Mouse (Mus musculus) lung, postnatal 0 days (tissue): ENCODE measurements at regions not wholly inside any gene's neighbourhood (a gene's known extent, or its start where the extent isn't known, plus 50 kb on each side); places are given as distances from the start of the nearest gene placed in this dataset.

Source experiments
- ATAC-seq: fragments of 200-750 bp; cut with Nextera tagmentation; 2 replicates; pipeline ENCODE4 v1.8.0; 2017; ENCODE audit warnings: moderate library complexity
- DNase-seq: peaks from one replicate; pipeline ENCODE4 v3.0.0-alpha.2; 2016; ENCODE audit warnings: low spot score
- H3K27ac ChIP-seq: fragments of 300-500 bp; sonication (generic); 2 replicates; pipeline ENCODE4 v1.5.1; 2014; ENCODE audit warnings: antibody characterized with exemption, mild to moderate bottlenecking, low read length, mixed read lengths
- H3K27me3 ChIP-seq: fragments of 300-500 bp; sonication (generic); replicated peaks from 2 replicates; pipeline ENCODE4 v1.6.1; 2014; ENCODE audit warnings: low read length, mixed read lengths; ENCODE audit not compliant: insufficient read depth
- H3K36me3 ChIP-seq: fragments of 300-500 bp; sonication (generic); 2 replicates; pipeline ENCODE4 v1.6.1; 2014; ENCODE audit warnings: low read length, mixed read lengths; ENCODE audit not compliant: insufficient read depth
- H3K4me1 ChIP-seq: fragments of 300-500 bp; sonication (generic); 2 replicates; pipeline ENCODE4 v1.6.1; 2014; ENCODE audit warnings: antibody characterized with exemption, low read depth, low read length, mixed read lengths; ENCODE audit not compliant: insufficient read depth
- H3K4me2 ChIP-seq: fragments of 300-500 bp; sonication (generic); replicated peaks from 2 replicates; pipeline ENCODE4 v1.6.1; 2014; ENCODE audit warnings: low read depth, mild to moderate bottlenecking, low read length, moderate library complexity, mixed read lengths
- H3K4me3 ChIP-seq: fragments of 300-500 bp; sonication (generic); 2 replicates; pipeline ENCODE4 v1.5.1; 2014; ENCODE audit warnings: low read depth, low read length
- H3K9ac ChIP-seq: fragments of 300-500 bp; sonication (generic); replicated peaks from 2 replicates; pipeline ENCODE4 v1.6.1; 2014; ENCODE audit warnings: low read depth, mild to moderate bottlenecking
- H3K9me3 ChIP-seq: fragments of 300-500 bp; sonication (generic); 2 replicates; pipeline ENCODE4 v1.6.1; 2016; ENCODE audit warnings: low read length, mixed read lengths
- CTCF ChIP-seq: IDR thresholded peaks from 2 replicates; pipeline ENCODE4 v1.5.1; 2016; ENCODE audit warnings: antibody characterized with exemption, mild to moderate bottlenecking
- EP300 ChIP-seq: IDR thresholded peaks from 2 replicates; pipeline ENCODE4 v1.6.1; 2016; ENCODE audit warnings: antibody characterized with exemption, mild to moderate bottlenecking, control low read depth
- WGBS: fragments of 180-500 bp; shearing (Covaris S2); extraction: QIAGEN DNeasy Blood & Tissue Kit; methylation state at CpG from one replicate; pipeline ENCODE4 v1.1.7; 2014; 5-methylcytosine and 5-hydroxymethylcytosine counted together

DNA sequence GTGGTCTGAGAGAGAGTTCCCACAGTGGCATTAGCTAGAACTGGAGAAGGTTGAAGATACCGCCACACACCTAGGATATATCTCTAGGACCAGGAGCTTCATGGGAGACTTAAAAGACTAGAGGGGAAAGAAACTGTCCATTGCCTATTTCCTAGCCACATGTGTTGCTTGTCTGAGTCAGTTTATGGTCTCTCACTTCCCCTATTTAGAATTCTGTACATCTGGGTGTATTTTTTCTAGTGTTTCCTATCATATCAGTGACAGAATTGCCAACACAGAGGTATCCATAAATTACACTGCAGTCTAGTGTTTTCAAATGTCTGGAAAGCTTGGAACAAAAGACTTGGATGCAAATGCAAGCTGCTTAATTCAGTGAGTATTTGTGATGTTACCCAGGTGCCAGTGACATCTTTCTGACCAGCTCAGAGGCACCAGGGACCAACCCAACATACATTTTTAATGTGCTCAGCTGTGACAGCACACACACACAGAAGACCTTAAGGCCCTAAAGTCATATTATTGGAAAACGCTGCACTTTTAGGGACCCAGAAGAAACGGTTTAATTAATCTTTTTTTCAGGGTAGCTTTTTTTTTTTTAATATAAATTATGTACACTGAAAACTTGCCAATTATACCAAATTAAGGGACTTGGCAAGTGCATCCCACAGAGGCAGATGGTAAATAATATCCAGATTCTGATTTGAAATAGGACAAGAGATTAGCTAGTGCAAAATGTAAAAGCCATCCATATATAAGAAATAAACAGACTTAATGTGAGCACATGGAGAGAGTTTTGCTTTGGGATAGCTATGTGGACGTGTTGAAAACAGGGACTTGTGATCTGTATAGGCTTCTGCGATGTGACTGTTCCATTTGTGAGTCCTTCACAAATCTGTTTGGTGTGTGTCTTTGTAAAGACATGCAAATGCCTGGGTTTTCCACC lies 700.5 kb upstream of the Cited2 start:
- Histone ChIP-seq H3K27ac (no peak overlapping the region), H3K4me3 (no peak overlapping the region), H3K4me1 (no peaks in the 10 kb centered on the region), H3K9me3 (no peaks in the 10 kb centered on the region), H3K9ac (no peak overlapping the region), H3K27me3 (no peaks in the 10 kb centered on the region), H3K4me2 (no peak overlapping the region), H3K36me3 (no peaks in the 10 kb centered on the region)
- WGBS, result 71% methylated on average over 5 of the region's 5 CpGs
- no peak for TF ChIP-seq EP300
- TF ChIP-seq CTCF, result no peak
- DNase-seq (no peak), ATAC-seq (no peak)

DNA sequence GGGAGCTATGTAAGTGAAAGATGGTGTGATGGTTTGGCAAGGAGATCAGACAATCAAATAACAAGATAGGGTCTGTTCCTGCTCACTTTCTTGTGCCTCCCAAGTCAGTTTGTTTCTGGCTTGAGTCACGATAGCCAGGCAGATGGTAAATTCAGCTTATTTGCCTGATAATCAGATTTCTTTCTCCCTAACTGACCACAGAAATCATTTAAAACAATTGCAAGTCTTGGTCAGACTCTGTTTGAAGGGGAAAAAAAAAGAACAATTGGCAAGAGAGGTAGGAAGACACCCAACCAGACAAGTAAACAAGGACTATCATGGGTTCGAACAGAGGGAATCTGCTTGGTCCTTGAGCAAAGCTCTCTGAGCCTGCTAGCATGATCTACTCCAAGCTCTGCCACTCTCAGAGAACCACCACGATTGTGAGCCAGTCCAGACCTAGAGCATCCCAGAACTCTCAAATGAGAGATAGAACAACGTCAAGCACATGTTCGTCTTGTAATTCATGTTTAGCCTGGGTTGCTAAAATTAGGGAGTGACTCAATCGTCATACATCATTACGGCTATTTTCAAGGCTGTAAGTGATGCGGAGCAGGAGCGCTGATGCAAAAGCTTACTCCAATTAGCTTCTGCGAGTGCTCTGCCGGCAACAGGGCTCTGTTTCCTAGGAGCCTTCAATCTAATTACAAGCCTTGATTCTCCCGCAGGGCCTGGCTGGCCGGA lies 699.3 kb upstream of the Cited2 start:
- no peak overlapping the region for H3K27ac ChIP-seq
- H3K27me3 ChIP-seq, result no peaks in the 10 kb centered on the region
- 87% methylated on average over 13 of the region's 13 CpGs for WGBS
- ATAC-seq (no peak), DNase-seq (no peak)
- no peak overlapping the region for H3K4me2 ChIP-seq
- no peaks in the 10 kb centered on the region for H3K36me3 ChIP-seq
- no peaks in the 10 kb centered on the region for H3K4me1 ChIP-seq
- H3K9ac ChIP-seq, result no peak overlapping the region
- no peak overlapping the region for H3K4me3 ChIP-seq
- TF ChIP-seq CTCF (no peak), EP300 (no peak)
- no peaks in the 10 kb centered on the region for H3K9me3 ChIP-seq

- 86% methylated on average over 1 of the region's 1 CpGs for WGBS
- TF ChIP-seq CTCF (no peak), EP300 (no peak)
Measured at GRCm38 (mm10) chr10:17024294-17024665, 698.7 kb upstream of the Cited2 start.

DNA sequence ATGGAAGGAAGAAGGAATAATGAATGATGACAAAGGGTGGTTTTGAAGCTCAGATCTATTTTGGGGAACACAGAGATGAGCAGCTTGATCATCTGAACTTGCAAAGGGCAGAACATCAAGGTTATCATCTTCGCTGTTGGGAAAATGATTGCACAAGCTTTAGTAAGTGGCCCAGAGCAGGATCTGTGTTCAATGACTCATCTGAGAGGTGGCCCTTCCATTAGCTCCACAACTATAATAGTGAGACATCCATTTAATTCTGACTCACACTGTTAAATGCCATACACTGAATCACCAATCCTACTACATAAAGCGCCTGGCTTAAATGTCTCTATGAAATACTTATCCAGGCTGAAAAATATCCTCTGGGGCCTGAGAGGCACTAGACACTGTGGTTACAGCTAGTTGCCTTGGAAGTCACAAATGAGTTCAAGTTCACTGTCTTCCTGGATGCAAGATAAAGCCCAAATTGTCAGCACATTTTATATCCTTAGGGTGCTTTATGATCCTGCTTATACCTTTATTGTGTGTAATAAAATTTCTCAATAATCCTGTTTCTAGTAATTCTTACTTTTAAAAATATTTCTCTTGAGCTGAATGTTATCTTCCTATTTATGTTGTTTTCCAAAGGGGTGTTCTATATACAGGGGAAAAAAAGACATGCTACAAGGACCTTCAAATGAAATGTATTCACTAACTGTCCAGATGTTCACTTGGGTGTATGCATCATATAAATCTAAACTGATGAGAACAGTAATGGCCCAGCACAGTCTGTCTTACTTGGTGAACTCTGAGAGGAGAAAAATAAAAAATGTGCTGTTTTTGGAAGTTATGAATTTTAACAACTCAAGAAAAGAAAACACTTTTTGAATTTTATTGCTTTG lies 687.9 kb upstream of the Cited2 start:
- Histone ChIP-seq H3K4me1 (no peaks in the 10 kb centered on the region), H3K27me3 (no peaks in the 10 kb centered on the region), H3K9me3 (no peaks in the 10 kb centered on the region), H3K36me3 (no peaks in the 10 kb centered on the region), H3K27ac (no peak overlapping the region), H3K4me3 (no peak overlapping the region), H3K9ac (no peak overlapping the region), H3K4me2 (no peak overlapping the region)
- DNase-seq (no peak), ATAC-seq (no peak)
- TF ChIP-seq CTCF (no peak), EP300 (no peak)
- WGBS, result 86% methylated on average over 2 of the region's 2 CpGs

More at GRCm38 (mm10) chr10:17024294-17024665, 698.7 kb upstream of the Cited2 start:
- Histone ChIP-seq H3K27me3 (no peaks in the 10 kb centered on the region), H3K9me3 (no peaks in the 10 kb centered on the region), H3K4me1 (no peaks in the 10 kb centered on the region), H3K9ac (no peak overlapping the region), H3K4me2 (no peak overlapping the region), H3K27ac (no peak overlapping the region), H3K36me3 (no peaks in the 10 kb centered on the region), H3K4me3 (no peak overlapping the region)
- DNase-seq (no peak), ATAC-seq (no peak)

DNA sequence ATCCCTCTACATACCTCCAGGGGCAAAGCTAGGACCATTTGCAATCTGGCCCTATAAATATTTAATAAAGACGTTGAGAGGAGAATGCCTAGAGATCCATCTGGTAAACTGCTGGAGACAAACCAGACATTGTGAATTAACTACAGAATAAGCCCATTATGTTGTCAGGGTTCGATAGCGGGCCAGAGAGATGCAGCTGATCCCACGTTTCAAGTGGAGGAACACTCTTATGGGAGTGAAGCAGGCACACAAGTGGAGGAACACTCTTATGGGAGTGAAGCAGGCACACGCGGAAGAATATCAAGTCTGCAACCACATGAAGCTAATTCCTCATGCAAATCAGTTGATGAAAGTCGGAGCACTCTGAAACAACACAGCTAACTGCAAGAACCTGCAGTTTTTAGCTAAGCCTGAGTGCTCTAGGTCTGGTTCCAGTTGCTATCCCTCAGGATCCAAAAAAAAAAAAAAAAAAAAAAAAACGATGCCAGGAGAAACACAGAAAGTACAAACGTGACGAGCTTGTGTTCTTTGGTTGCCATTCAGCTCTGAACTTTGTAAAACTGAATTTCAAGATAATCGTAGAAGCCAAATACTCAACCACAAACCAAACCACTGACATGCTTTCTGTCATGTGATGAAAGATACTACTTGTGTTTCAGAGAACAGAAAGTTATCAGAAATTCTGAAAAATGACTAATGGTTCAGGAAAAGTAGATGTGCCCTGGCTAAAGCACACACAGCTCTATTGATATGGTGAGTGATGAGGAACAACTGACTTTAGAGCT lies 684.6 kb upstream of the Cited2 start:
- H3K4me2 ChIP-seq, result no peak overlapping the region
- no peaks in the 10 kb centered on the region for H3K36me3 ChIP-seq
- ATAC-seq (no peak), DNase-seq (no peak)
- WGBS, result 75% methylated on average over 11 of the region's 11 CpGs
- no peak overlapping the region for H3K4me3 ChIP-seq
- no peak overlapping the region for H3K27ac ChIP-seq
- H3K9ac ChIP-seq, result no peak overlapping the region
- no peak for TF ChIP-seq EP300
- no peak for TF ChIP-seq CTCF
- no peaks in the 10 kb centered on the region for H3K9me3 ChIP-seq
- H3K4me1 ChIP-seq, result no peaks in the 10 kb centered on the region
- H3K27me3 ChIP-seq, result no peaks in the 10 kb centered on the region
